Mouse (Mus musculus): ENCODE results near the gene Plxnd1.

The Plxnd1 gene

DNA sequence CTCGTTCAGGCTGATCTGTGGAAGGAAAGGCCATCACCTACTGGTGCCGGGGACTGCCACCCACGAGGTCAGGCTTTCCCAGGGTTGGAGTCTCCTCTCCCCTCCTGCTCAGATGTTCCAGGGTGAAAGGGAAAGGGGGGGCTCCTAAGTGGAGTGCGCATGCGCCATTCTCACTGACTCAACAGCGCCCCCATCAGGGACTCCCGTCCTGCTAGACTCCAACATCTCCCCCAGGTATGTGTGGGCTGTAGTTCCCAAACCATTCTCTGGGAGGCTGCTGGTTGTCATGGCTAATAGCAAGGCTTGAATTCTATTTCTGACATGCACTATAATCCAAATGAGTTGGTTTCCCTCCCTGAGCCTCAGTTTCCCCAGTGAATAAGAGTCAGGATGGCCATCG, 16.2 kb downstream of the Plxnd1 start:
- no peak for DNase-seq (ENCODE audit: low spot score)

DNA sequence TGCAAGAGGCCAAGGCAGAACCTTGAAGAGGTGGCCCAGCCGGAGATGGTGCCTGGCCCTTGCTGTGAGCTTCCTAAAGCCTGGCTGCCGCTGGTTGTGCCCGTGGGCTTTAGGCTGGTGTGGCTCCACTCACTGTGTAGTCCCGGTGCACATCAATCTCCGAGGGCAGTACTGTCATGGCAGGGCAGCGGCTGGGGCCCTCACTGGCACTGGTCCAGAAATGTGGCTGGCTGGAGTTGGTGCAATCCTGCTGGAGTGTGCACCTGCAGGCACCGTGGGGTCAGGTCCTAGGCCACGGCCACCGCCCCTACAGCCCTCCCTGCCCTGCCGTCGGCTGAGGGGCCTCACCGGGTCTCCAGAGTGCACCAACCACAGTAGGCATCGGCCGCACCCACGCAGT, 17.0 kb downstream of the Plxnd1 start:
- DNase-seq (ENCODE audit: low spot score), result no peak

DNA sequence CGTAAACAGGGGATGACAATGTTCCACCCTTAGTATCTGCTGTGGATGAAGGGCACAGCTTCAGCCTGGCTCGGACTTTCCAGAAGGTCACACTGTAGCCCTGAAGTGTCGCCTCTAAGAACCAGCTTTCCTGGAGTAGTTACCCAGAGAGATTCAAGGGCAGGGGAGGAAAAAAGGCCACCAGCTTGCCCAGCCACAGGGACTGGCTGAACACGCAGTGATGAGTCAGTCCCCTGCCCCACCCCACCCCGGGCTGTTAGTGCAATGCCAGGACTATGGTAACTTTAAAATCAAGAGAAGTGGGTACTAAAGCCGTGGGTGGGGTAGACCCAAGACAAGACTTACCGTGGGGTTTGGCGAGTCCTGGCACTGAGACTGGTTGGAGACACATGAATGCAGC, 19.2 kb downstream of the Plxnd1 start:
- no peak for DNase-seq (ENCODE audit: low spot score)

DNA sequence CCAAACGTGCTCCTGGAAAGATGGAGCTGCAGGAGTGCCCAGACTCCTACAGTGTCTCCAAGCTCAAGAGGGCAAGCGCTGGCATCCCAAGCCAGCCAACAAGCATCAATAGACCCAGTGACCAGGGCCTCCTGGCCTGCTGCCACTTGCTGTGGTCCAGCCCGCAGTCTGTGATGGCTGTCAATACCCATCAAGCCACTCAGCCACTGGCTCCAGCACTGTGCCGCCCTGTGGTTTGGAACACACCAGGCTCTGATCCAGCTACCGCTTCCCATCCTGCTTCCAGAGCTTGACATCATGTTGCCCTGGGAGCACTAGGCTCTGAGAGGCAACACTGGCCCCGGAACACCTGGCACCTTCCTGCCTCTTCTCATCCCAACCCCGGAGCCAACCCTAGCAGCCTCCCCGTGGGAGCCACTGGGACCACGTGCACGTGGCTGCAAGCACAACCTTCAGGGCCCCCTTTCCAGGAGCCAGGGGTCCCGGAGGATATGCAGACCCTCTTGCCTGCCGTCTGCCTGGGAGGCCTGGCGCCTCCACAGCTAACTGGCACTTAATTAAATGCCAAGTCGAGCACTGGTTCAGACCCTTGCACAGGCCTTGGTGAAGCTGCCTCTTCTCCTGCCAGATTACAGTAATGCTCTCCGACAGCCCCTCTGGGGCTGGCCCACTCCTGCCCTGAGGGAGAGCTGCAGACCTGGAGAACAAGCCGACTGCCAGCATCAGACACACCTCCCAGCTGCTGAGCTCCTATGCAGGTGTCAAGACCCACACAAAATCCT, 20.7 kb downstream of the Plxnd1 start:
- no peak for DNase-seq (ENCODE audit: low spot score)

DNA sequence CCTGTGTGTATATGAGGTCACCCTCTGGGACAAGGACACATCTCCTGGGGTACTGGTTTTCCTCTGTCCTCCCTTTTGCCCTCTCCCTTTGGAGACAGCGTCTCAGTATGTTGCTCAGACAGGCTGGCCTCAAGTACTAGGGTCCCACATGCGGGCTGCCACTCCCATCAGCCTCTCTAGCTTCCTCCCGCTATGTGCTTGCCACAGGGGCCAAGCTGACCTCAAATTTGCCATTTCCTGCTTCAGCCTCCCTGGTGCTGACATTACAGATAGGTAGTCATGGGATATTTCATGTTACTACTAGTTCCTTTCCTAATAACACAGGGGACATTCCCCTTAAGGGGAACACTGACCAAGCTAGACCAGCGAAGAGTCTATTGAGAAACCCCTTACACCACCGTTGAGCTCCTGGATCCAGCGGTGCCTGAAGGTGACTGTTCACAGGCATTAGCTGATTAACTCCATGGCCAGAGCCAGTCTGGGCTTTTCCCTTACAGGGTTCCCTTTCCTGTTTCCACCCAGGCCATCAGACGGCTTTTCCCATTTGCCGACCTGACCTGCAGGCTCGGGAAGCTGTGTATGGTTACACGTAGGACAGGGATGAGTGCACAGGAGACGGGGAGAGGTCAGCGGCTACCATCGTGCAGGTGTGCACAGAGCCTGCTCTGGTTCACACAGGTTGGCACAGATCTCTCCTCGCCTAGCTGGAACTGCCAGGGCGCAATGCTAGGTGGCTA, 21.5 kb downstream of the Plxnd1 start:
- DNase-seq (ENCODE audit: low spot score), result no peak

DNA sequence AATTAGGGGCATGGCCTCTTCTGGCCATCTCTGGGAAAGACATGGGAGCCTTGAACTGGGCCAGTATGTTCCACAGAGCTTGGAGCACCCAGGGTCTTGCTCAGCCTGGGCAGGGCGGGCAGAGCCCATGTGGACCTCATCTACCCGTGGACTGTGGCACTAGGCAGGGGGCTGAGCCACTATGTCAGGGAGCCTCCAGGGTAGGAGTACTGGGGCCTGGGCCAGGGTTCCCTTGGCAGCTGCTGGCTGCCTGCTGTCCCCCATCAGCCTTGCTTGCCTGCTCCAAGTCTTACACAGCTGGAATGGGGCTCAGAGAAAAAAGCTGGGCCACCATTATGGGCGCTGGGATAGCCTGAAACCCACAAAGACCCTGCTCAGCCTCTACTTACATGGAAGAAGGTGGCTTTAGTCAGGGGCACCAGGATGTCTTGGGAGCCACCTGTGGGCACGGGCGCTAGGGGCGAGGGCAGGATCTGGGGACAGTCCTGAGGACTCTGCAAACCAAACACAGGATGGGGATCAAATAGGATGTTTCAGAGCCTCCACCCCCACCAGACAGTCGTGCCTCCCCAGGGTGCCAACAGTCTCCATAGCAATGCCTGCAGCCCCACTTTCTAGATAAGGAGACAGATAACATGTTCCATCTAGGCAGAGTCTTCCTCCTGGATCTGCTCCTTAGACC, 22.6 kb downstream of the Plxnd1 start:
- no peak for DNase-seq (ENCODE audit: low spot score)

DNA sequence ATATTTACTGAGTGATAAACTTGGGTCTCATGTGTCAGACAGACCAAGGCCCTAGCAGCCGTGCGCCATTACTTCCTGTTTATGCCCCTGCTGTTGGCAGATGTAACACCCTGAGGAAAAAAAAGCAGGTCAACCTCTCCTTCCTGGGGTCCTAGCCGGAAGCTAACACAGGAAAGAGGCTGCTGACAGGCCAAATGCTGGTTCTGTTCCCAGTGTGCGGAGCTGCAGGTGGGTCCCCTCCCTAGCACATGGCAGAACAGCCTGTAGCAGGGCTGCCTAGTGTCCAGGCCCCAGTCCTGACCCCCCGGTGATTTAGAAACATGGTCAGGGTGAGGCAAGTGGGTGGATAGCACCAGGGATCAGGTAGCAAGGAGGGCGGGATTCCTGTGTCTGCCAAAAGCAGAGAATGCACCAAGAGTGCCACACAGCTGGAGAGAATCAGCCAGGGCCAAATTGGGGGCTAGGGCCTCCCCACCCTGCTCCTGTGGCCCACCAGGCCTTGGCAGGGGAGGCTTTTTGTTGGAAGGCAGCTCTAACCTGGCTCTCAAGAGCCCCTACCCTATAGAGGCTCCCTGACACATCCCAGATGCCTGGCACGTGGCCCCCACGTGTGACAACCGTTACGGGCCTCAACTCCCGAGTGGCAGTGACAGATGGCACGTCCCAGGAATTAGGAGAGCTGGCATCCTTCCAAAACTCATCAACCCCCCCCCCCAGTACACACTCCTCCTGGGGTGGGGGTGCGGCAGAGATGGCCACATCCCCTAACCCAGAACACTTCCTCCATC, 23.3 kb downstream of the Plxnd1 start:
- peak; percentile 18 for DNase-seq (ENCODE audit: low spot score)

DNA sequence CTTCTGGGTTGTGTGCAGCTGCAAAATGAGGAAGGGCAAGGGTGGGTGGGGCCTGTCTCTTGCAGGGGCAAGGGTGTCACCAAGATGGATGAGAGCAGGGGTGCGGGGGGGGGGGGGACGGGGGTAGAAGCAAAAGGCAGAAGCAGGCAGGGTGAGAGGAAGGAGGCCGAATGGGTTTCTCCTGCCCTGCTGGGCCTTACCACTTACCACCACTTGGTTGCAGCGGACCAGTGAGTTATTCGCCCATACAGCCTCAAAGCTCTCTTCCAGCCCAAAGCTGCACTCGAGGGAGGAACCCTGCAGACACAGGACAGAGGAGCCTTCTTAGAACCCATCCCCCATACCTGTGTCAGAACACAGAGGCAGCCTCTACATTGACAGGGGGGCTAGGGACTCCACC, 24.9 kb downstream of the Plxnd1 start:
- no peak for DNase-seq (ENCODE audit: low spot score)

DNA sequence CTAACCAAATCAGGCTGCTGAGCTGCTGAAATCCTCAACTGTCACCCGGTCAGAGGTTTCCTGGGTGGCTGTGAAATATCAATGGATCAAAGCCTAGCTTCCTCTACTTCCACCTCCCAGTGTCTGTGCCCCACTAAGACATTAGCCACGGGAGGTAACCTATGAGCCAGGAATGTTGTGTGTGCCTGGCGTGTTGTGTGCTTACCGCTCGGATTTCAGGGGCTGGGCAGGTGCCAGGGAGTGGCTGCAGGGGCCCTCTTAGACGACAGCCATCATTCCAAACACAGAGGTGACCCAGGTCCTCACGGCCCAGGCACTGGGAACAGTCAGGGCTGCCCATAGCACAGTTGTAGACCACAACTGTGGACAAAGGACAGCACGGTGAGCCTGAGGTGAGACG, 25.7 kb downstream of the Plxnd1 start:
- DNase-seq (ENCODE audit: low spot score), result no peak

DNA sequence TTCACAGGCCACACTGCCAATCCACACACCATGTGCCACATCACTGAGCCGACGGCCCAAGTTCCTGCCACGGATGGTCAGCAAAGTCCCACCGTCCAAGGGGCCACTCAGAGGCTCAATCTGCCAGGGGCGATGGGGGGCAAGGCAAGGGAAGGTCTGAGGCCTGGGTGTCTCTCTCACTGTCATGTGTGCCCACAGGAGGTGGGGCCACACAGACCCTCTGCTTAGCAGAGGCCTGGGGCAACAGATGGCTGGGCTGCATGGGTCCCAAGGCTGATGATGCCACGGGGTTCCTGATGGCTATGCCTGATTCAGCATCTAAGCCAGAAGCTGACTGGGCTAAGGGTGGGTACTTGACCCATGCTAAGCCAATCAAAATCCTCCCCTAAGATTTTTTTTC, 26.1 kb downstream of the Plxnd1 start:
- no peak for DNase-seq (ENCODE audit: low spot score)

DNA sequence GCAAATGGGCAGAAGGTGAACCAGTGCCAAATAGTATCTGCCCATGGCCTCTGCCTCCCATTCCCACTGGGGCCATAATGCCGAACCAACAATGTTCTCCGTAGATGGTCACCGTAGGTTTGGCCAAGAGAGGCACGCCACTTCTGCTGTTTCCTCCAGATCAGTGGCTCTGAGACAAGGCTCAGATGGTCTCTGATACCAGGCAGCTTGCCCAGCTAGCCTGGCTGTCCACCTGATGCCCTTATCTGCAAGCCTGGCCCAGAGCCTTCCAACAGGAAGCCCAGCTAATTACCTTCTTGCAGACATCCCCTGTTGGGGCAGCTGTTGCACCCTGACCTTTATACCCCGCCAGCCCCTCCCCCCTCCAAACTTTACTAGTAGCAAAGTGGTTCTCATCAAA, 26.7 kb downstream of the Plxnd1 start:
- DNase-seq (ENCODE audit: low spot score), result no peak

DNA sequence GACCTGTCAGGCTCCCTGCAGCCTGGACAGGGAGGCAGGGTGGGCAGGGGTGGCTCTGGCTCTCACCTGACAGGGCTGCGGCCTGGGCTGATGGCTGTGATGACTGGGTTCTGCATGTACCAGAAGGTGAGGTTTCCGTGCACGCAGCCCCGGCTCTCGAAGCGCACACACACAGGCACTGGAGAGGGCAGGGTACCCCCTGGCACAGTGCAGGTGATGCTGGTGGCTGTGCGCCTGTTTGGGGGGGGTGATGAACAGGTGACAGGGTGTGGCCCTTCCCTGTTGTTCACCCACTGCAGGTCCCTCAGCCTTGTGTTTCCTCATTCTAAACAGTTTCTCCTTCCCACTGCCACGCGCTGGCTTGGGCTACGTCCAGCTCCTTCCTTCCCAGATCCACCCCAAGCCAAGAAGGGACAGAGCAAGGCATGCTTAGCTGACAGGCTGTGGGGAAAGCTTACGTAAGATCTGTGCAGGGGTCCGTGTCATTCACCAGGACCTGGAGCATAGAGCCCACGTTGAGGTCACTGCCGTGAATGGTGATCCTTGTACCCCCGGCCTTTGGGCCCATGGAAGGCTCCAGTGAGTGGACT, 27.4 kb downstream of the Plxnd1 start:
- no peak for DNase-seq (ENCODE audit: low spot score)

DNA sequence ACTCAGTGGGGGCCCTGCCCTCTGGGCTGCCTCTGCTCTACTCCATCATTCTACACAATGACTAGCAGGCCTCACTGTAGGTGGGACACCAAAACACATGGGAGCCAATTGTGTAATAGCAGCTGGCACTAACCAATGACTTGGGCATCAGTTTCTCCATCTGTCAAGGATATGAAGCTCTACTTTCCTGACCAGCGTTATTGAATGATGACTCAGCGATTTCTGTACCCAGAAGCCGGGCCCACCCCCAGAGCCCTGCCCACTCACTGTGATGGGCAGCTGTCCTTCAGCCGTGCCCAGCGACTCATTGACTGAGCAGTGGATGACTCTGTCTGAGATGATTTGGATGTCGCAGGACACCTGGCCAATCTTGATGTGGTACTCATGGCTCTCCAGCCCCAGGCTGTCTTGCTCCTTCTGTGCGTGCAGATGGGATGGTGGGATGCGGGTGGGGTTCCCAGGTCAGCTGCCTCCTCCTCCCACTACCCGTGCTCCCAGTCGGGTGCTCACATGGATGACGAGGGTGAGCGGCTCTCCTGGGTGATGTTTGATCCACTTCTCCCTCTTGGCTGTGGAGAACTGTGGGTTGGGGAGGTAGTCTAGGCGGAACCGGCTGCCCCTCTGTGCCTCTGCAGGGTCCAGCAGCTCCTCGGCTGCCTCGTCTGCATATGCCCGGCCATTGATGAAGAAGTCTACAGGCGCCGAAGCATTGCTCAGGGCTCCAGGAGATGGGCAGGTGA, 28.4 kb downstream of the Plxnd1 start:
- no peak for DNase-seq (ENCODE audit: low spot score)

DNA sequence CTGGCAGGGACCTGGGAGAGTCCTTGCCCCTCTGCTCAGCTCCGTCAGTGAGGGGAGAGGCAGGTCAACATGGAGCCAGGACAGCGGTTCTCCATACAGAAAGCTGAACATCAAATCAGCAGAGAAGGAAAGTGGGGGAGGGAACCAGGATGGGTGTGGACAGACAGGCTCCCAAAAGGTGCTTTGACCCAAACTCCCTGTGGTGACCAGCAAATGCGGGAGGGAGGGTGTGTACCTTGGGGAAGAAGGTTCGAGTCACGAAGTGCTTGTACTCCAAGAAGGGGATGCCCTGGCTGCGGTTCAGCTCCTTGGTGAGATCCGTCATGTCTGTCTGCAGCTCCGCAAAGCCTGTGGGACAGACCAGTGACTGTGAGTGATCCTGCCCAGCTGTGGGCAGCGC, 31.1 kb downstream of the Plxnd1 start:
- DNase-seq (ENCODE audit: low spot score), result no peak

DNA sequence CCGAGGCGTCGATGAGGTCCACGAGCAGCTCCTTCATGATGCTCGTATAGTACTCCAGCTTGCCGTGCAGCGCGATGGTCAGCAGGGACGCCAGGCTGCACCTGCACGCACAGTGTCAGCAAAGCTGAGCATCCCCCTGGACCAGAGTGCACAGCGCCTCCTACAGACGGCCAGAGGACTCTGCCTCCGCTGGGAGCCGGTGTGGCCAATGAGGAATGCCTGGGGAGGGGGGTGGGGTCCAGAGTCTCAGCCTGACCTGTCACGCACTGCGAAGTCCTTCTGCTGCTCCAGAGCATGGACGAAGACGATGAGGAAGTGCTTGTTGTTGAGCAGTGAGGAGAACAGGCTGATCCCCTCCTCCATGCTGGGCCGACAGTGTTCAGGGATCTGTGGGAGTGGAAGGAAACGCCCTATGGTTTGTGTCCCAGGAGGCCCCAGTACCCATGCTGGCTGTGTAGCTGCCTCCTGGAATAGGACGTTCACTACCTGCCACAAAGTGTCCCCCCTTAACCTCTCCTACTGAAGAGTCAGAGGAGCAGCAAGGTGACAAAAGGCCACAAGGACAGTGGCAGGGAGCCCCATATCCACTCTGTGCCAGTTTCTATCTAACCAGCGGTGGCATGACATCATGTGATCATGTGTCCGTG, 32.2 kb downstream of the Plxnd1 start:
- DNase-seq (ENCODE audit: low spot score), result no peak

DNA sequence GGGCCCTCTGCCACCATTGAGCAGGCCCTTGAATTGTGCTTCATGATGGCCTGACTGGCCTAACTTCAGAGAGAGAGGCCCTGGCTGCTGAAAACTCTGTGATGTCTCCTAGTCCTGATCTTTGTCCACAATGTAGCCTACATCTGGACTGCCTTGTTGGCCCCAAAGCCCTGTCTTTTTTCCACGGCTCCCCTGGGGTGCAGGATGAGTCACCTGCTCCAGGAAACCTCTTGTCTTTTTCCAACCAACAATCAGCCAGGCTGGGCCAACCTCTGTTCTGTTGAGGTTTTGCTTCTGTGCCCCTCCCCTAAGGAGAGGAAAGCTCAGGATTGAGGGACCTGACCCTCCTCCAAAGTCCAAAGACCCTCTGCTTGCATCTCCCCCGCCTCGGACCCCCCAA, 33.1 kb downstream of the Plxnd1 start:
- DNase-seq (ENCODE audit: low spot score), result no peak

DNA sequence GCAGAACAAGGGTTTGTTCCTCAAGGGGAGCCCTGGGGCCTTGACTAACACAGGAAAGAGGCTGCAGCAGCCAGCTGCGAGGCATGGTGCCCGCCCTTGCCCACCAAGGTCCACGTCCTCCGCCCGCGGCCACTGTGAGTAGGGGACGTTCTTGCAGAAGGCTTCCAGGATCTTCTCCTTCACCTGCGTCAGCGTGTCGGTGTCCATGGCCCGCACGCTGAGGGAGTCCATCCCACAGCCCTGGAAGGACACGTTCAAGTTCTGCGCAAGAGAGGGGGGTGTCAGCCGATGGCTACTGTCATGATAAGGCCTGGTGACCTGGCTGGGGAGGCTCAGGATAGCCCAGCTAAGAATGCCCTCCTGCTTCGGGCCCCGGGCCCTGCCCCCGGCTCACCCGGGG, 34.5 kb downstream of the Plxnd1 start:
- DNase-seq (ENCODE audit: low spot score), result no peak

DNA sequence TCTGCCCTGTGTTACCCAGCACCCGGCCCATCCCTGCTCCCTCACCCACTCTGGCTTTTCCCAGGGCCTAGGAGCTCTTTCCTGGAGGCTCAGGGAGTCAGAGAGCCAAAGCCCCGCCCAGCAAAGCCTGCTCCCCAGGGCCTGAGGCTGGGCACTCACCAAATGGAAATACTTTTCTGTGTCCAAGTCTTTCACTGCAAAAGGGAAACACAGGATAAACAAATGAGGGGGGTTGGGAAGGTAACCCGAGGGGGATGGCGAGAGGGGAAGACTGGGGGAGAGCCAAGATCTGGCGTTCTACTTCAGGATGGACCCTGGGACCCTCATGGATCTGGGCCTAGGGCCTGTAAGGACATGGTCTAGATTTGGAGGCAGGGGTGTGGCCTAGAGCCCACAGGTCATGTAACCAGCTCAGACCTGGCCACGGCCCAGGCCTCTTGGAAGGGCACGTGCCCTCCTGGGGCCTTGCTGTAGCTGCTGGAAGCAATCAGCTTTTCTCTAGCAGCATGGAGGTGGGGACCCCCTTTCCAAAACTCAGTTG, 35.6 kb downstream of the Plxnd1 start:
- no peak for DNase-seq (ENCODE audit: low spot score)

DNA sequence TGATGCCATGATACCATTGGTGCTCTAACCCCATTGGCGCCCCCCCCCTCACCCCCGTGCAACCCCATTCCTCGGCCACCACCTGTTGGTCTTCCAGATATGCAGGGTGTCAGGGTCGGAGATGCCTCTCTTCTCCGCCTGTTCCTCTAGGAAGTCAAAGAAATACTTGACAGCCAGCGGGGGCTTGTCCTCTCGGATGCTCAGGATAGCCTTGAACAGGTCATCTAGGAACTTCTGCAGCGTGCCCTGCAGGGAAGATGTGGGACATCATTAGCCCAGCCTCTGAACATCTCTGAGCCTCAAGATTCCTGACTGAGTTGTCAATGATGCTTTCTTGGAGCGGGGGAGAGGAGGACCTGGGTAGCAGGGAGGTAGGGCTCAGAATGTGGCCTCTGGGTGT, 36.4 kb downstream of the Plxnd1 start:
- no peak for DNase-seq (ENCODE audit: low spot score)

DNA sequence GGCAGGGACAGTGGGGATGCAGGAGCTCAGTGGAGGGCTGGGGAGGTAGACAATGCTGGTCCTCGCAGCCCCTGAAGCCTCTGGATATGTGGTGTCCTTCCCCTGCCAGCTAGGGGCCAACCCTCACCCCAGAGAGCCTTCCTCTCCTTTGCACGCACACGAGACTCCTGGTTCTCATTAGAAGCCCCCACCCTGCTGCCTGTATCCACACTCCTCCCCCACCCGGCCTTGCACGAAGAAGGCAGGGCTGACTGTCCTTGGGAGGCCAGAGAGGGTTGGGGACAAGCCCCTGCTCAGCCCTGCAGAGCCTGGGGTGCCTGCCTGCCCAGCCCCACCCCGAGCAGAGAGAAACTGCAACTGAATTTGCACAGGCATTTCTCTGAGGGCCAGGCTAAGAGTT, 37.1 kb downstream of the Plxnd1 start:
- DNase-seq (ENCODE audit: low spot score), result no peak

Data from T-cell, adult 2 months (primary cell).